Mouse (Mus musculus) yolk sac, embryonic 10.5 days (tissue): ENCODE measurements around the gene Olfr784.
"Not testable (repeated sequence)": the region's sequence is repeated elsewhere in the genome, so short reads cannot be mapped to it uniquely, and the experiment has no call there.

Experiments used
- DNase-seq: peaks from one replicate; pipeline ENCODE4 v3.0.0-alpha.2; 2017; ENCODE audit warnings: low spot score

The Olfr784 gene

DNA sequence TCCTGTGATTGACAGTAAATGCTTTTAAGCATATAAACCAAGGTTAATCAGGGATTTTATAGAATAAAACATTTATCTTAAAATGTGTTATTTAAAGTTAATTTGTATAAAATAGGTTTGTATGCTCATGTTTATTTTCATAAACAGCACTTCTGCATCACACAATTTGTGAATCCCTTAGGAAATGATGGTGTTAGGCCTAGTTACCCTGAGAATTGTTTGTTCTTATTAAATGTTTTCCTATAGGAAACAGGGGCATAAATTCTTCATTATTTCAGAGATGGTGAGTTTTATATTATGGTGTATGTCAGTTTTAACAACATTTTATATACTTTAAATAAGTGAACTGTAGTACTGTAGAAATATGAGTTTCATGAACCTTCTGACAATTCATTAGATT lies at the start of gene Olfr784:
Olfr784 (plus strand) TSS at position 301 of the 400 bp plus-strand sequence.
- no peak for DNase-seq

DNA sequence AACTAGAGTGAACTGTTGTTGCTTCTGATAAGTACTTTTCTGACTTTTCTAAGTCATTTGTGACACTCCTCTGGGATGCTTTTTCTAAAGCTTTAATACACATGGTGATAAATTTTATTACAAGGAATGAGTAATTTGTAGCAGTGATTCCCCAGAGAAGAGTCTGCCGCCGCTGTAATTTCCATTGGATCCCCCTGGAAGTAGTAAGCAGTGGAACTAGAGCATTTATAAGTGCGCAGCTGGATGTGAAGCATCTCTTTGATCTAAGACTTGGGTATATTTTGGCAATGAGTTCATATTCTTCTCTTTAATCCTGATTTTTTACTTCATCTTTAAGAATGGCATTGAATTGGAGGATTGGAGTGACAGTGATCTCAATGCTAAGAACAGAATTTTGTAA lies 35.3 kb upstream of the Olfr784 start, which contains the start of gene Olfr782:
Olfr782 (plus strand) TSS at position 301 of the 400 bp plus-strand sequence.
- no peak for DNase-seq

DNA sequence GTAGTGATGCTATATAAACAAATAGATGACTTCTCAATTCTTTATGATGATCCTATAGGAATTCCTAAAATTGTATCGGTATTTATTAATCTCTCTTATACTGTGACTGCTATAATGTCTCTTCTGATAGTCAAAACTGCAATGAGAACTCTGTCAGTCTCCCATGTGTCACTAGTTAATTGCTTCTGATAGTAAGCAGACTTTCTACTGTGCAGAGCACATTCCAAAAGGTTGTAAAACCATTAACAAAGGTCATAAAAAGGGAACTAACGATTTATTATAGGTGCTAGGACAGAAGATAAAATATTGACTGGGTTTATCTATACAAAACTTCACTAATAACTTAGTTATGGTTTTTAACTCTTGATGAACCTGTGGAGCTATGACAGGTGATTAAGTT lies 31.4 kb upstream of the Olfr784 start:
- not testable (repeated sequence) for DNase-seq

DNA sequence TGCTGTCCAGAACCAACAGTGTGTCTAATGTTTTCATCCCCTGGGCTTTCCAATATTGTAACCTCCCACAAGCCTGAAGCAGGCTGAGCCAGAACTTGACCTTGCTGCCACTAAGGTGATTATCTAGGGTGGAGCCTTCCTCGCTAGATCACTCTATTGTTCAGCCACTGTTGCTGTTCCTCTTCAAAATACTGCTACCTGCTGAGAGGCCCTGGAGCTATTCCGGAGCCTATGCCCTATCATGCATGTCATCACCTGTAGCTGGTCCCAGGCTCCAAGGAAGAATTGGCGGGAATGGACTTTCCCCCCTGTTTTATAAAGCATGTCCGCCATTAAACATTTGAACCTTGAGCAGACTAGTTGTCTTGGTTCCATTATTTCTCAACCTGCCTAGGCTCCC lies 27.4 kb upstream of the Olfr784 start:
- not testable (repeated sequence) for DNase-seq

DNA sequence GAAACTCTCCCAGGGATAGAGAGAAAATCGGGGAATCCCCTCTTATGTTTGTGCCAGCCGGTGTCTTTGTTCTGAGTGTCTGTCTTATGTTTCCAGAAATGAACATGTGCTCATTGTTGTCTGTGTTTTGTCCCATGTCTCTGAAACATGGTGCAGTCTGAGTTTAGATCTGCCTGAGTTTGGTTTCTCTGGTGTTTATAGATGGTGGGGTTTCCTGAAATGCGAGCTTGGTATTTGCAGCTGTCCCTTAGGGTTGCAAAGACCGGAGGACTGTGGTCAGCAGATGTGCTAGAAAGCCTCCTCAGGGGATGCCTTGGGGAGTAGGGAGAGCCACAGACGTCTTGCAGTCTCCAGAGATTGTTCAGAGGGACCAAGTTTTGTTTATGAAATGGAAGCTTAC lies 26.6 kb upstream of the Olfr784 start:
- DNase-seq, result no peak

DNA sequence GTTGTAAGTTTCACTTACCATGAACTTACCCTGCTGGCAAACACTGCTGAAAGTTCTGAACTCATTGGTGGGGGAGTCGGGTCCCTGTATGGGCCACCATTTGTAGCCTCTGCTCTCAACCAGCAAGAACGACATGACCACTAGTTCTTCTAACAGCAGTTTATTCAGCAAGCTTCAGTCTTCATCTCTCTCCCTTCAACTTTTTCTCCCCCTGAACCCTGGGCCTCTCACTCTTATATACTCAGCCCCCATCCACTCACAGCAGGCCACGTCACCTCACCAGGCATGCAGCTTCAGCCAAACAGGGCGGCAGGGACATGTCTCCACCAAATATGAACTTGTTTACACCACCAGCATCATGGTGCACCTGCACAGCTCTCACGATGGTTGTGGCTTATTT lies 9.8 kb upstream of the Olfr784 start:
- not testable (repeated sequence) for DNase-seq

DNA sequence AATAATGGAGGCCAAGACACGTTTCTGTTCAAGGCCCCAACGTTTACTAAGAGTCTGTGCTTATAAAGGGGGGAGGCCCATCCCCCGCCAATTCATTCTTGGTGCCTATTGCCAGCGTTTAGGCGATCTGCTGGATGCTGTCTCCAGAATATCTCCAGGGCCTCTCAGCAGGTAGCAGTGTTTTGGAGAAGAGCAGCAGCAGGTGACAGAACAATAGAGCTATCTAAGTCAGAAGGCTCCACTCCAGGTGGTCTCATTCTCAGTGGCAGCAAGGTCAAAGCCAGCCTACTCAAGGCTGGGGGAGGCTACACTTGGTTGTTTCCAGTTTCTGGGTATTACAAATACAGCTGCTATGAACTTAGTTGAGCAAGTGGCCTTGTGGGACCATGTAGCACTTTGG lies 17.0 kb downstream of the Olfr784 start:
- DNase-seq, result no peak

DNA sequence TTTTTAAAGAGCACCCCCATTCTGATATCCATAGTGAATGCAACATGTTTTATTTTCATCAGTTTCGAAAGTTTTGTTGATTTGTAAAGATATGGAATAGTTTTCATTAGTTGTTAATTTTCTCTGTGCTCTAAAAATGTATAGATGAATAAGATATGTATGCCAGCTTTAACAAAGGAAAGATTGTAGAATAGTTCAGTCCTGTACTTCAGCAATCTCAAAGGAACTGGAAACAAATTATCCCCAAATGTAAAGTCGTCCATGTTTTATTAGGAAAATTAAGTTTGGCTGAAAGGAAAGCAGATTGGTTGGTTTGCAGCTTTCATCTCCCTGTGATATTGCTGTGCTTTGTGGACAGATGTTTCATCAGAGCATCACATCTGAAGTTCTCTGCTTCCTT lies 21.2 kb downstream of the Olfr784 start, which contains the start of gene Olfr785:
Olfr785 (plus strand) TSS at position 301 of the 400 bp plus-strand sequence.
- DNase-seq, result no peak

DNA sequence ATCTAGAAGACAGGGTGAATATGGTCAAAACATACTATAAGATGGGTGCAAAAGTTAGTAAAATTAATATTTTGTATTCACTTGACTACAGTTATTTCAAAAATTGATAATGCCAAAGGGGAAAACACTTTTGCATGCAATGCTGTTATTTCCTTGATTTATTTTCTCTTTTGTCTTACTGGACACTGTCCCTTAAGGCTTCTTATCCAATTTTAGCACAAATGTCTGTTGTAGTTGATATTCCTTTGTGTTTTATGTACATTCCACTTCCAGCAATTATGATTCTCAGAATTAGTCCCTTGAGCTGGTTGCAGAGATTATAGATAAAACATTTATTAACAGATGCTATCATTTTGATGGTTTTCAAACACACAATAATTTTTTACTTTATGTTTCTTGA lies 43.1 kb downstream of the Olfr784 start, which contains the start of gene Olfr786:
Olfr786 (plus strand) TSS at position 301 of the 400 bp plus-strand sequence.
- no peak for DNase-seq
